Mouse (Mus musculus): ENCODE data around the gene Rnpepl1. TPM values are rescaled to one million over a fixed set of nuclear protein-coding genes. Genes with fewer than 3 reads are reported as not detected.

Rnpepl1 gene
- total RNA-seq, 4 experiments from 2014 or later: 72.0 to 80.4 (median 77.3) TPM

GRCm38 (mm10) chr1:92906779-92907631 lies 3.6 kb upstream of the Rnpepl1 start, which contains the start of gene Dusp28:
Dusp28 (plus strand) TSS chr1:92906981.
- peak; percentile 91 for DNase-seq (ENCODE audit: low spot score)

- no peak for DNase-seq (ENCODE audit: low spot score)
Observed at GRCm38 (mm10) chr1:92907632-92908360, 2.8 kb upstream of the Rnpepl1 start.

- no peak for DNase-seq (ENCODE audit: low spot score)
Observed at GRCm38 (mm10) chr1:92908664-92909063, 1.9 kb upstream of the Rnpepl1 start.

GRCm38 (mm10) chr1:92909068-92909467 lies 1.5 kb upstream of the Rnpepl1 start:
- no peak for DNase-seq (ENCODE audit: low spot score)

- peak; percentile 46 for DNase-seq (ENCODE audit: low spot score)
Observed at GRCm38 (mm10) chr1:92910925-92911720, 540 bp downstream of the Rnpepl1 start.

GRCm38 (mm10) chr1:92911721-92912138 lies 1.1 kb downstream of the Rnpepl1 start:
- DNase-seq (ENCODE audit: low spot score): no peak

- no peak for DNase-seq (ENCODE audit: low spot score)
Observed at GRCm38 (mm10) chr1:92912286-92912685, 1.7 kb downstream of the Rnpepl1 start.

- no peak for DNase-seq (ENCODE audit: low spot score)
Observed at GRCm38 (mm10) chr1:92914239-92914638, 3.7 kb downstream of the Rnpepl1 start.

GRCm38 (mm10) chr1:92914993-92915392 lies 4.4 kb downstream of the Rnpepl1 start:
- no peak for DNase-seq (ENCODE audit: low spot score)

- no peak for DNase-seq (ENCODE audit: low spot score)
Observed at GRCm38 (mm10) chr1:92916725-92917124, 6.1 kb downstream of the Rnpepl1 start.

- no peak for DNase-seq (ENCODE audit: low spot score)
Observed at GRCm38 (mm10) chr1:92919151-92919550, 8.6 kb downstream of the Rnpepl1 start.

- no peak for DNase-seq (ENCODE audit: low spot score)
Observed at GRCm38 (mm10) chr1:92919775-92920174, 9.2 kb downstream of the Rnpepl1 start.

GRCm38 (mm10) chr1:92920474-92921200 lies 10.1 kb downstream of the Rnpepl1 start:
- no peak for DNase-seq (ENCODE audit: low spot score)

GRCm38 (mm10) chr1:92921496-92921895 lies 10.9 kb downstream of the Rnpepl1 start:
- DNase-seq (ENCODE audit: low spot score): no peak

- DNase-seq (ENCODE audit: low spot score): no peak
Observed at GRCm38 (mm10) chr1:92930171-92930706, 19.7 kb downstream of the Rnpepl1 start.

GRCm38 (mm10) chr1:92933611-92934010 lies 23.0 kb downstream of the Rnpepl1 start:
- no peak for DNase-seq (ENCODE audit: low spot score)

GRCm38 (mm10) chr1:92934182-92934827 lies 23.7 kb downstream of the Rnpepl1 start, which contains the start of gene Capn10:
Capn10 (plus strand) TSS chr1:92934376.
- DNase-seq (ENCODE audit: low spot score): peak; percentile 97

GRCm38 (mm10) chr1:92935054-92935962 lies 24.7 kb downstream of the Rnpepl1 start:
- DNase-seq (ENCODE audit: low spot score): no peak

- no peak for DNase-seq (ENCODE audit: low spot score)
Observed at GRCm38 (mm10) chr1:92935977-92936376, 25.4 kb downstream of the Rnpepl1 start.
